Mouse (Mus musculus) lung, adult 18-20 months (tissue): ENCODE results near the gene Lhx4.
A peak's percentile ranks its signal among the peaks of the same experiment; 100 is the strongest.

Source experiments
- DNase-seq, 2 experiments: peaks; one replicate each; pipeline ENCODE4 v3.0.0; 2022; ENCODE audit warnings: mixed read lengths in 2 of 2

Gene Lhx4

DNA sequence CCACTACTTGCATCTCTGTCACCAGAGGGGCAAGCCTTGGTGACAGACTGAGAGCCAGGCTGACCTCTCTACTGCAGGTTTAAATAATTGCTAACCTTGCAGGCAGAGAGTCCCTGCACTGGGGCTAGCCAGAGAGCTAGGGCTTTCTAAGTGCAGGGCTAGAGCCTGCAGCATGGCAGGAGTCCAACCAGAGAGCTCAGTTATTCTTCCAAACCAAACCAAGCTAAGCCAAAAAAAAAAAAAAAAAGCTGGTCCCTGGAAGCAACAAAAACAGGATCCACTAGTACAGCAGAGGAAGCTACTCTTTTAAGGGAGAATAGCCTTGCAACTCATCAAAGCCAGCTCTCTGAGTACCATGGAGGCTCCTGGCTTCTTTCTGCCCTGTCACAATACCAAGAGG lies 50.6 kb downstream of the Lhx4 start:
- DNase-seq = no peak

- DNase-seq = no peak
These were observed 52.9 kb downstream of the Lhx4 start for GRCm38 (mm10) chr1:155698373-155699159.

- peak; percentile 25 to 48 for DNase-seq
These were observed 58.0 kb downstream of the Lhx4 start for GRCm38 (mm10) chr1:155693443-155693842.

- no peak for DNase-seq
These were observed 58.5 kb downstream of the Lhx4 start for GRCm38 (mm10) chr1:155693026-155693425.

- DNase-seq = no peak
These were observed 59.3 kb downstream of the Lhx4 start for GRCm38 (mm10) chr1:155692230-155692629.

DNA sequence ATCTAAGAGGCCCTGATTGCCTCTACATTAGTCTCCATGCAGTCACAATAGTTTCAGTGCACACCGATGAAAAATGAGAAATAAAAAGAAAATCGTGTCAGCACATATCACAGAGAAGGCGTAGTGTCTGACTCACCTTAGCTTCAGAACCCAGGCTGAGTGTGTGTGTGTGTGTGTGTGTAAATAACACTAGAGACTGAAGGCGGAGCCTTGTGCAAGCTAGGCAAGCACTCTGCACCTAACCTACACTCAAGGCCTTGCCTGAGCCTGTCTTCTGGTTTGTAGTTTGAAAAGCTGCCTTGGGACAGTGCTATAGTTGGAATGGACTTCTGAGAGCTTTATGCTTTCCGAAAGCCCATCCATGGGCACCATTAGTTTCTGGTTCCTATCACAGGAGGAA lies 61.9 kb downstream of the Lhx4 start:
- DNase-seq = peak; percentile 9 to 23

- DNase-seq = no peak
These were observed 62.3 kb downstream of the Lhx4 start for GRCm38 (mm10) chr1:155689141-155689540.

DNA sequence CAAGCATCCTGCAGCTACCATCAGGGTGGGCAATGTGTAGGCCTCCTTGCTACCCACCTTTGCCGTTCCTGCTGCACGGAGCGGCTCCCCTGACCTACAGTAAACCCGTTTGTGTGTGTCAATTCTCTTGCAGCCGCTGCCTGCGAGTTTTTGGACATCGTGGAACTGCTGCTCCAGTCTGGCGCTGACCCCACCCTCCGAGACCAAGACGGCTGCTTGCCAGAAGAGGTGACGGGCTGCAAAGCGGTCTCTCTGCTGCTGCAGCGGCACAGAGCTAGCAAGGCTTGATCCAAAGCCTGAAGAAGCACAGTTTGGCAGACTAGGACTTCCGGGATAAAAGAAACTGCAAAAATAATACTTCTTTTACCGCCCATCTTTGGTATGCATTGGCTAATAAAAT lies 64.7 kb downstream of the Lhx4 start:
- DNase-seq = no peak

DNA sequence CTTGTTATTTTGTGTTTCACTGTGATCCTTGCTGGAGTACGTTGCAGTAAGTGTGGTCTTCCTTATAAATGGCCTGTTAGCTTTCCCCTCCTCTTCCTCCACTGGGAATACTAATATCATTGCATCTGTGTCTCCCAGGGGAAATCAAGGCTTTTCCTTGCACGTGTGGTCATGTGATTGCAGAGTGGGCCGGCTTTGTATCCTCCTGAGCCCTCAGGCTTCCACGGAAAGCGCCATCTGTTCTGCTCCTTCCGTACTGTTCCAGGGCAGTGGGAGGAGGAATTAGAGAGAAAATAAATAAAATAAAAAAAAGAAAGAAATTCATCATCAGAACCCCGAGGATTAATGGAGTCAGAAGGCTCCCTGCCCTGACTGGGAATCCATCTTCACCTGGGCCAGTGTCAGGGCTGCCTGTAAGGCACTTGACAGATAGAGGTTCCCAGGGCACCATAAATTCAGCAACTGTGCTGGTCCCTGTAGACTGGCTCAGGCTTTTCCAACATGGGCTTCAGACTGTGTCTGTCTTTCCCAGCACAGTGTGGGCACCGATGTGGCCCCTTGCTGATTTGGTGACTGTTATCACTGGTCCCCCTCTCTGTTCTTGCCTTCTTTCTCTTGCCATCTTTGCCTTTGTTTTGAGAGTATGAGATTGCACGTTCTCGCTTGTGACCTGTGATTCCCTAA lies 70.2 kb downstream of the Lhx4 start:
- no peak for DNase-seq

DNA sequence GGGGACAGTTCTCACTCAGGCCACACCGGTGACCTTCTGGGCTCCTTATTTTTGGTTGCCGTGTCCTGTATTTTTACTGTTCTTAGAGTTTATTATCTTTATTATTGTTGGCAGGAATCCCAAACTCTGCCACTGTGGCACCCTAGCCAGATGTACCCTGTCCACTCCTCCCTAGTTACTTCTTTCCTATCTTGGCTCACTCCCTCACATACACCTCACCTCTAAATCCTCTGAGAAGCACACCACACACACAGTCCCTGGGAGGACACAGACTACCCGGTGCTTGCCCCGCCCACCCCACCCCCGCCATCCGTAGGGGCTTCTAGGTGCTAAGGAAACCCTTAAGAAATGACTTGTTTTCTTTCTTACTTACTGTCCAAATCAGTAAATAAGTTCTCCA lies 75.9 kb downstream of the Lhx4 start:
- no peak for DNase-seq

DNA sequence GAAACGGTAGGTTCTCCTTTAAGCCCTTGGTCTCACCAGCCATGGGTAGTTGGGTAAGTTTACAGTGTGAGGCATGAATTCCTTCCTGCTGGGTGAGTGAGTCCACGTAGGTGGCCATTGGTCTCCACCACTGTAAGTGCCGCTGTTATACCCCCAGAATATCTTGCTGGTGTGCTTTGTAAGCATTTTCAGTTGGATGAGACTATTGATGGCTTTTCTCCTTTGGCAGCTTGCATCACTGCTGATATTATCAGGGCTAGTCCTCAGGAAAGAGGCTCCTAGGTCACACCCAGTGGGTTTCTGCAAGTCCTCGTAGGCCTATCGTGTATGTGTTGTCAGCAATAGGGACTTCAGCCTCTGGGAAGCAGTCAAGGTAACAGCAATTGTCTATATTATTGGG lies 87.5 kb downstream of the Lhx4 start:
- peak in 1 of 2 experiments; percentile 2 for DNase-seq

DNA sequence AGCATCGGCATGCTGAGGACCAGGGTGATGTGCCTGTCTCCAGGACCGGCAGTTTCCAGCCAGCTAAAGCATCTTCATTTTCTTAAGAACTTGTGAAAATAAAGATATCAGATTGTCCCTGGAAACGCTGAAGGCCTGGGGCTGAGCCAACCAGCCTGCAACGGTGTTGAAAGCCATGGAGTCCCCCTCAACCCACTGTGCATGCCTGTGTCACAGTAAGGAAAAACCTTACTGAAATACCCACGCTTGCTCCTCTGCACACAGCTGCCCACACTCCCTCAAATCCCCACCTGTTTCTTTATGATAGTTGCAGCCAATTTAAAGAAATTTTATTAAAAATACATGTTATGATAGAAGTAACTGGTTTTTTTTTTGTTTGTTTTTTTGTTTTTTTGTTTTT lies 95.2 kb downstream of the Lhx4 start:
- DNase-seq = no peak

- DNase-seq = no peak
These were observed 96.5 kb downstream of the Lhx4 start for GRCm38 (mm10) chr1:155654961-155655360.

GRCm38 (mm10) chr1:155650121-155650846 lies 101.2 kb downstream of the Lhx4 start:
- no peak for DNase-seq
